Mouse (Mus musculus) heart, postnatal 0 days (tissue): ENCODE measurements around the gene L3mbtl3. TPM values are rescaled to one million over a fixed set of nuclear protein-coding genes. Genes with fewer than 3 reads are reported as not detected.

ENCODE experiments used
- ATAC-seq: fragments of 200-750 bp; cut with Nextera tagmentation; 2 replicates; pipeline ENCODE4 v1.8.0; 2017; ENCODE audit warnings: low read depth, moderate number of reproducible peaks, moderate library complexity; ENCODE audit not compliant: insufficient read depth
- DNase-seq: peaks from one replicate; pipeline ENCODE4 v3.0.0-alpha.2; 2016; ENCODE audit warnings: low spot score
- H3K27ac ChIP-seq: fragments of 300-500 bp; sonication (generic); 2 replicates; pipeline ENCODE4 v1.5.1; 2014; ENCODE audit warnings: low read depth, mild to moderate bottlenecking
- H3K27me3 ChIP-seq: fragments of 300-500 bp; sonication (generic); 2 replicates; pipeline ENCODE4 v1.6.1; 2014; ENCODE audit warnings: low read length, mixed read lengths; ENCODE audit not compliant: control insufficient read depth, insufficient read depth
- H3K36me3 ChIP-seq: fragments of 300-500 bp; sonication (generic); replicated peaks from 2 replicates; pipeline ENCODE4 v1.6.1; 2014; ENCODE audit warnings: low read length, mixed read lengths; ENCODE audit not compliant: control insufficient read depth, insufficient read depth
- H3K4me1 ChIP-seq: fragments of 300-500 bp; sonication (generic); 2 replicates; pipeline ENCODE4 v1.6.1; 2014; ENCODE audit warnings: antibody characterized with exemption; ENCODE audit not compliant: control insufficient read depth, insufficient read depth
- H3K4me2 ChIP-seq: fragments of 300-500 bp; sonication (generic); 2 replicates; pipeline ENCODE4 v1.6.1; 2014; ENCODE audit warnings: low read depth, mild to moderate bottlenecking, low read length, moderate library complexity
- H3K4me3 ChIP-seq: fragments of 300-500 bp; sonication (generic); 2 replicates; pipeline ENCODE4 v1.5.1; 2014; ENCODE audit warnings: low read depth, low read length
- H3K9ac ChIP-seq: fragments of 300-500 bp; sonication (generic); replicated peaks from 2 replicates; pipeline ENCODE4 v1.6.1; 2014; ENCODE audit warnings: low read depth, low read length, mixed read lengths
- H3K9me3 ChIP-seq: fragments of 300-500 bp; sonication (generic); replicated peaks from 2 replicates; pipeline ENCODE4 v1.6.1; 2016; ENCODE audit warnings: low read length; ENCODE audit not compliant: control insufficient read depth
- CTCF ChIP-seq: IDR thresholded peaks from 2 replicates; pipeline ENCODE4 v1.5.1; 2016; ENCODE audit warnings: antibody characterized with exemption, control low read depth, low read depth
- EP300 ChIP-seq: IDR thresholded peaks from 2 replicates; pipeline ENCODE4 v1.6.1; 2016; ENCODE audit warnings: antibody characterized with exemption, low read depth
- WGBS: fragments of 180-500 bp; shearing (Covaris S2); extraction: QIAGEN DNeasy Blood & Tissue Kit; methylation state at CpG from one replicate; pipeline ENCODE4 v1.1.7; 2014; 5-methylcytosine and 5-hydroxymethylcytosine counted together
- microRNA-seq: library from miRNA; unstranded; fragments of <30 nt; microRNA quantifications from one replicate; pipeline ENCODE4, GENCODE M21; 2016
- polyA plus RNA-seq: library from polyadenylated mRNA; unstranded; fragments of >200 nt; fragmentation: Nextera tagmentation; extraction: Ambion mirVana; gene quantifications from 2 replicates; pipeline ENCODE4 v1.2.1, GENCODE M21; 2015
- total RNA-seq: library from RNA; depleted of rRNA; stranded (reverse); fragments of >200 nt; gene quantifications from 2 replicates; pipeline ENCODE4 v1.2.3, GENCODE M21; 2014; ENCODE audit warnings: low replicate concordance; rRNA removed

L3mbtl3 gene
- total and polyA plus RNA-seq, 2 experiments from 2014 or later: 5.2 to 9.7 TPM

DNA sequence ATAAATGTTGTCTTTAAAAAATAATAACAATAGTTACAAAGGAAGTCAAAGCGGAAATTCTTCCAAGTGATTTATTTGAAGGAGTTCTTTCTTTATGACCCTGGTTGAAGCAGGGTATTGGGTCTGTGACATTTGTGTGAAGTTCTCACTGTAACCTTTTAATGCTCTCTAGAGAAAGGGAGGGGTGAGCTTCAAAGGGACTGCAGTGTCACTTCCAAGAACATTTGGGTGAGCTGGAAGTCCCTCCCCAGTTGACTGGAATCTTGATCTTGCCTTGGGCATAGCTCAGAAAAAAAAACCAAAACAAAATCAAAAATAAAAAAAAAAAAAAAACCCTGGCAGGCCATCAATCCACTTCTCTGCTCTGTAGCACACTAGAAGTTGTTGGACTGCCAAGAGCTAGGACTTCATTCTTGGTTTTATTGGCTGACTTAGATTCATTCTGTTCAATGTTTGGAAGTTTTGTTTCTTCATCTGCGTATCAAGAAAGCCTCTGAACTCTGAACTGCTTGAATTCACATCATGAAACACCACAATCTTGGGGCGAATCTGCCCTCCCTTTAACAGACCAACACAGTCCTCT is 143.6 kb downstream of the L3mbtl3 start:
- no peaks in the 10 kb centered on the region for H3K27me3 ChIP-seq
- no peak overlapping the region for H3K9ac ChIP-seq
- WGBS: 78% methylated on average over 3 of the region's 3 CpGs
- no peak overlapping the region for H3K27ac ChIP-seq
- no peak for TF ChIP-seq EP300
- TF ChIP-seq CTCF: no peak
- no peaks in the 10 kb centered on the region for H3K4me1 ChIP-seq
- no peak overlapping the region for H3K4me2 ChIP-seq
- ATAC-seq: no peak
- no peak overlapping the region for H3K4me3 ChIP-seq
- DNase-seq: no peak
- H3K36me3 ChIP-seq: no peaks in the 10 kb centered on the region
- no peaks in the 10 kb centered on the region for H3K9me3 ChIP-seq

DNA sequence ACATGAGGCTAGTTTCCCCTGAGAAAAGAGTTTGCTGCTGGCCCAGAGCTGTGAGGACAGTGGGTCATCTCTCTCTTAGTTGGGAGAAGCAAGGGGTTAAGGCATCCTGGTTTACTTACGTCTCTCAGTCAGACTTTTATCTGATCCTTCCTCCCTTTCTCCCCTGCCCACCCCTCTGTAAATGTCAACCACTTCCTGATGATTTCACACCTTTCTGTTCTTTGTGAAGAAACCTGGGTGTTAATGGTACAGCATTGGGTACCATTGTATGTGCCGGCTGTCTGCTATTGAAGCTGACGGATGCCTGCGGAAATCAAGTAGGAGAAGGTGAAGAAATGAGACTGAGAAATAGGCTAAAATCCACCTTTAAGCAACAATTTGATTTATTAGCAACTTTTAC is 146.3 kb downstream of the L3mbtl3 start, which contains the start of gene Samd3:
TSS of gene Samd3 (plus strand) at position 220 of the 400 bp plus-strand sequence.
- no peaks in the 10 kb centered on the region for H3K9me3 ChIP-seq
- DNase-seq (no peak), ATAC-seq (no peak)
- no peaks in the 10 kb centered on the region for H3K36me3 ChIP-seq
- H3K4me3 ChIP-seq: no peak within 1 kb of the TSS
- H3K9ac ChIP-seq: no peak within 1 kb of the TSS
- H3K27ac ChIP-seq: no peak within 1 kb of the TSS
- TF ChIP-seq CTCF: no peak
- TF ChIP-seq EP300: no peak
- 35% methylated on average over 4 of the region's 4 CpGs for WGBS
- no peak within 1 kb of the TSS for H3K4me2 ChIP-seq
- no peaks in the 10 kb centered on the region for H3K4me1 ChIP-seq
- no peaks in the 10 kb centered on the region for H3K27me3 ChIP-seq

DNA sequence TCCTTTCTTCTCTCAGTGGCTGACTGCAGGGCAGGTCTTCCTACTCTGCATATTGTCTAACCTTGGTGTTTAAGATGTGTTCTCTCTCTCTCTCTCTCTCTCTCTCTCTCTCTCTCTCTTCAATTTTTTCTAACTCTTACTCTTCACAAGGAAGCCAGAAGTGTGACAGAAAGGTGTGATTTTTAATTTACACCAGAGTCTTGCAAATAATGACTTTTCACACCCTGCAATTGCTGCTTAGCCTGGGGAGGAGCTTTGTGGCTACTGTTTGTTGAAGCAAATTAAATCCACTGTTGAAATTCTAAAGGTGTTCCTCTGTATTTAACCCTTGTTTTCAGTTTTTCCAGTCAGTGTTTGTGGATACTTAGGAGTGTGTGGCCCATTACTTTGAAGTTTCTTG is 147.6 kb downstream of the L3mbtl3 start:
- Histone ChIP-seq H3K4me3 (no peak overlapping the region), H3K4me1 (no peaks in the 10 kb centered on the region), H3K27ac (no peak overlapping the region), H3K4me2 (no peak overlapping the region), H3K27me3 (no peaks in the 10 kb centered on the region), H3K9me3 (no peaks in the 10 kb centered on the region), H3K9ac (no peak overlapping the region), H3K36me3 (no peaks in the 10 kb centered on the region)
- DNase-seq (no peak), ATAC-seq (no peak)
- TF ChIP-seq EP300: no peak
- TF ChIP-seq CTCF: no peak

DNA sequence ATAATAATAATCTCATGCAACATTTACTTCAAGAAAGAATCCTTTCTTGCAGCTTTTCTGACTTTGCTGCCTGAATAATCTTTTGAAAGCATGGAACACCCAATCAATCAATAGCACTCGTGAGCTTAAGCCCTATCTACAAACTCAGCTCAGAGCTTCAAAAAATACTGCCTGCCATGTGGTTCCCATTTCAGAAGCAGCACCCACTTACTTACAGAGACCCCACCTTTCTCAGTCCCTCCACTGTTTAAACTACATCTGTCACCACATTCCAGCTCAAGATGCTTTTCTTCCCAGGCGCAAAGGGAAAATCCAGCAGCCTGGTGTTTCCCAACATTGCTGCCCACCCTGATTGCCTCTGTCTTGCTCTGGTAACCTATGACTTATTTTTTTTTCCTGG is 149.0 kb downstream of the L3mbtl3 start:
- H3K36me3 ChIP-seq: no peaks in the 10 kb centered on the region
- H3K4me3 ChIP-seq: no peak overlapping the region
- TF ChIP-seq EP300 (no peak), CTCF (no peak)
- H3K4me1 ChIP-seq: no peaks in the 10 kb centered on the region
- no peak overlapping the region for H3K4me2 ChIP-seq
- H3K9me3 ChIP-seq: no peaks in the 10 kb centered on the region
- ATAC-seq (no peak), DNase-seq (no peak)
- no peak overlapping the region for H3K9ac ChIP-seq
- 30% methylated on average over 2 of the region's 2 CpGs for WGBS
- H3K27ac ChIP-seq: no peak overlapping the region
- H3K27me3 ChIP-seq: no peaks in the 10 kb centered on the region

DNA sequence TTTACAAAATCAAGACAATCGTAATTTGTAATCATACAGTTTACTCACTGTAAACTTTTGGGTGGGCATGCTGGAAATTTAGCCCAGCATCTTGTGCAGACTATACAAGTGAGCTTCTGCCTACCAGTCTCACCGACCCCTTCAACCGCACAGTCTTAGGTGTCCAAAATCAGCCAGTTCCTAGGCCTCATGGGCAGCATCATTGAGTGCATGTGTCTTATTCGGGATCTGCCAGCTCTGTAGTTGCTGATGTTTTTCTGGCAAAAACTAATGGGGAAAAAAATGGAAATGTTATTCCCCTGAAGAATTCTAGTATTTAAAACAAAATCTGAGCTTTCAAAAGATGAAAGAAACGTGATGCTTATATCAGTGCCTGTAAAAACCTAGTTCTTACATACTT is 149.5 kb downstream of the L3mbtl3 start:
- 78% methylated on average over 5 of the region's 5 CpGs for WGBS
- H3K4me2 ChIP-seq: no peak overlapping the region
- no peaks in the 10 kb centered on the region for H3K27me3 ChIP-seq
- no peak overlapping the region for H3K4me3 ChIP-seq
- no peak overlapping the region for H3K9ac ChIP-seq
- ATAC-seq: no peak
- H3K27ac ChIP-seq: no peak overlapping the region
- no peaks in the 10 kb centered on the region for H3K4me1 ChIP-seq
- H3K9me3 ChIP-seq: no peaks in the 10 kb centered on the region
- TF ChIP-seq EP300 (no peak), CTCF (no peak)
- DNase-seq: no peak
- H3K36me3 ChIP-seq: no peaks in the 10 kb centered on the region

Small RNA genes lying within 50 kb of the gene (microRNA-seq; reads per million reads assigned to microRNA genes)
- gene Gm27754: not detected

Other genes starting within 250 kb of the L3mbtl3 start
- not detected in 2 replicates for gene Samd3, start 146.3 kb downstream of the L3mbtl3 start, total RNA-seq
- gene Samd3, start 146.3 kb downstream of the L3mbtl3 start, polyA plus RNA-seq: not detected in 2 replicates